Mouse (Mus musculus) left cerebral cortex, postnatal 36 days (tissue): ENCODE measurements around the gene Epha10. TPM values are rescaled to one million over a fixed set of nuclear protein-coding genes. Genes with fewer than 3 reads are reported as not detected.

ENCODE experiments used
- DNase-seq, 2 experiments: peaks; one replicate each; pipeline ENCODE4 v3.0.0; 2021 to 2022; ENCODE audit warnings: low spot score in 2 of 2, mixed read lengths in 1 of 2
- intact Hi-C: fragments of 180-260 bp; cut with DNase I; formaldehyde crosslinking; loops from one replicate; pipeline ENCODE4 v1.15.1; 2025
- total RNA-seq, 2 experiments: library from RNA; stranded (reverse); gene quantifications; 2 replicates each; pipeline ENCODE4 v1.2.3; 2021

The Epha10 gene
- total RNA-seq, 2 experiments from 2014 or later: 40.4 to 67.2 TPM

DNA sequence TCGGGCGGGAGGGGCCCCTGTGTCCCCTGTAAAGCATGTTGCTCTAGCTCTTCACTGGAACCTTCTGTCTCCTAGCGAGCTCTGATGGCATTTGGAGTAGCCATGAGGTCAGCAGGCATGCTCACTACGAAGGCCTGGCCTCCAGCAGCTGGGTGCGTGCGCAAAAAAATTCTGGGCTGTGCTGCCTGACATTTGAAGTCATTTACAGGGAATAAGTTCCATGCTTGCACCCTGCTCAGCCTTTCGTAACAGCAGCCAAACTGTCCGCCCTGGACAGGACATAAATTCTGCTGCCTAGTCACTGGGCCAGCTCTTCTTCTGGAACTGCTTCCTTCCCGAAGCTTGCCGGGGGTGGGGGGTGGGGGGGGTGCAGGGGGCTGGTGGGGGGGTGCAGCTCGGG, 78.4 kb downstream of the Epha10 start:
- intact Hi-C loops: no loop called here
- DNase-seq: no peak

DNA sequence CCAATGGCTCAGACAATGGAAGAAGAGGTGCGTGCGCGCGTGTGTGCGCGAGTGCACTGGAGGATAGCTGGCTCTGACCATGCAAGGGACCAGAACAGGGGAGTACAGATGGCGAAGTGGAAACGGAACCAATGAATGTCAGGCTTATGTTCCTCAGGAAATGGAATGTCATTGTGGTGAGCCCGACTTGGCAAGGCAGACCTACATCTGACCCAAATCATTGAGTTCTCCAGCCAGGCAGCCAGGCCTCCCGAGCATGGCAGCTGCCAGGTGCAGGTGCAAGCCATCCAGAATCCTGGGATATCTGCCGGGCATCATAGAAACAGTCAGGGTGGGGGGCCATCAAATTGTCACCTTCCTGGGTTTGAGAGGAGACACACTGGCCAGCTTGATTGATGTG, 80.2 kb downstream of the Epha10 start:
- DNase-seq: no peak
- intact Hi-C loops: no loop called here

DNA sequence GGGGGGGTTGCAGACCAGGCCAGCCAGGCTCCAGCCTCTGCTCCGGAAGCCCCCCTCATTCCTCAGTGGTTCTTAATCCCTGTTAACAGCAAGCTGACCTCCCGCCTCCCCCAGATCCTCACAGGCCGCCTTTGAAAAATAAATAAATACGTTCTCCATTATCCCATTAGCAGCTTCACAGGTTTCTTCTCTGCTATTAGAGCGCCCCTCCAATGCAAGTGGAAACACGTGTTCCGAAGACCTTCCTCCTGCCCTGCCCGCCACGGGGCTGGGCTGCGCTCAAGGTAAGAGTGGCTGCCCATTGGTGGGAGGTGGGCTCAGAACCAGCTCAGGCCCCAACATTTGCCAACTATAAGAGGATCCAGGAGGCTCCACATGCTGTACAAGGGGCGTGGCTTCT, 81.9 kb downstream of the Epha10 start:
- intact Hi-C loops: no loop called here
- DNase-seq: no peak

DNA sequence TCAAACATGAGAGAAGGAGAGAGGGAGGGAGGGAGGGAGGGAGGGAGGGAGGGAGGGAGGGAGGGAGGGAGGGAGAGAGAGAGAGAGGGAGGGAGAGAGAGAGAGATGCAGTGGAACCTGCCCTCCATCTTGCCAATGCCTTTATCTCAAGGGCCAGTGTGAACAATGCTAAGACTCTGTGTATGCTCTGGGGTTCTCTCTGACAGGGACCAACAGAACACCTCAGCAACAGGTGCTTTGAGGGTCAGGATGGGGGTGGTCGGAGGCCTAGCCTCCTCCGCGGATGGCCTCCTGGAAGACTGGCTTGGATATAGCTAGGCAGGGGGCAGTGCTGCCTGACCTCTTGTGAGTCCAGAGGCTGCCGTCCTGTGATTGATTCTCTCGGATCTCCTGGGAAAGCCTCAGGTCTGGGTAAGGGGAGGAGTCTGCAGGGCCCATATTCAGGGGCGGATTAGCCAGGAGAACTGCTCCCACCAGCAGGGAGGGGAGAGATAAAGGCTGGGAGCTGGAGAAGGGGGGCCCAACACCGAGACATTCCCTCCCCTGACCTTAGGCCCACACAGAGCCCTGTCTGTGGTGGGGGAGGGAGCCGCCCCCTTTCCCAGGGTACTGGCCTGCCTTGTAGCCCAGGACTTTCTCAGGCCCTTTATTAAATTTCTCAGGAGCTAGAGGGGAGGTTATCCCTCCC, 84.4 kb downstream of the Epha10 start:
- intact Hi-C loops: no loop called here
- no peak for DNase-seq

Other genes with a start within 250 kb of the Epha10 start
- 10 to 100 TPM; 14.8 to 21.6 TPM for gene Pou3f1, start 224.1 kb upstream of the Epha10 start, total RNA-seq
- 10 to 100 TPM; 14.4 to 15.1 TPM for gene Utp11, start 187.3 kb upstream of the Epha10 start, total RNA-seq
- gene Fhl3, start 180.2 kb upstream of the Epha10 start, total RNA-seq: 1 to 10 TPM; 1.6 to 1.9 TPM
- gene Sf3a3, start 166.1 kb upstream of the Epha10 start, total RNA-seq: 10 to 100 TPM; 31.8 to 37.3 TPM
- 10 to 100 TPM; 35.8 to 49.7 TPM for gene Inpp5b, start 139.0 kb upstream of the Epha10 start, total RNA-seq
- gene Mtf1, start 78.8 kb upstream of the Epha10 start, total RNA-seq: 10 to 100 TPM; 20.8 to 28.1 TPM
- 10 to 100 TPM; 31.4 to 35.2 TPM for gene Yrdc, start 30.2 kb upstream of the Epha10 start, total RNA-seq
- 10 to 100 TPM; 75.1 to 84.6 TPM for gene 1110065P20Rik, start 29.7 kb upstream of the Epha10 start, total RNA-seq
- 10 to 100 TPM; 48.4 to 58.0 TPM for gene Maneal, start 18.7 kb upstream of the Epha10 start, total RNA-seq
- gene 9930104L06Rik, start 56.1 kb downstream of the Epha10 start, total RNA-seq: 10 to 100 TPM; 17.6 to 20.8 TPM
- 1 to 10 TPM; 1.4 to 1.5 TPM for gene Cdca8, start 58.4 kb downstream of the Epha10 start, total RNA-seq
- 10 to 100 TPM; 14.2 to 16.7 TPM for gene Rspo1, start 105.5 kb downstream of the Epha10 start, total RNA-seq
- gene Gnl2, start 135.7 kb downstream of the Epha10 start, total RNA-seq: 10 to 100 TPM; 52.6 to 70.9 TPM
- under 1 TPM in 1 of 2 experiments, not detected in 1; 0.30 TPM for gene Dnali1, start 184.8 kb downstream of the Epha10 start, total RNA-seq
- 10 to 100 TPM; 13.6 to 14.2 TPM for gene Snip1, start 185.8 kb downstream of the Epha10 start, total RNA-seq
- gene Meaf6, start 204.2 kb downstream of the Epha10 start, total RNA-seq: 100 to 1,000 TPM; 123 to 140 TPM
- under 1 TPM; 0.54 to 0.70 TPM for gene Zc3h12a, start 246.9 kb downstream of the Epha10 start, total RNA-seq